In genomic region chr4:59083430-59083829, GRCm38 (mm10) we compare ENCODE assay signal across 25 mouse cellular contexts. TPM values are rescaled to one million over a fixed set of nuclear protein-coding genes. Genes with fewer than 3 reads are reported as not detected.
A peak's percentile ranks its signal among the peaks of the same experiment; 100 is the strongest.
DNase-seq lines count a peak whose midpoint lies in the region; ATAC-seq lines count a peak whose summit lies in the region.
"Had no signal": no experiment of that assay in that cellular context is flagged by ENCODE, and none has a peak within 500 bp of the region (broad histone marks: within the 10 kb centered on the region; RNA-seq: fewer than 3 reads in every experiment).

No protein-coding gene starts in this region.

- DNase-seq in 3T3-L1 (ENCODE audit: low read depth, low spot score): peak; percentile 4
- DNase-seq in A20 (ENCODE audit: low read depth, low spot score): peak; percentile 23
- DNase-seq in cerebellum, adult 11 months: no peak
- DNase-seq in layer of hippocampus, adult 9-10 months (ENCODE audit: low spot score): no peak
- DNase-seq: adrenal gland, postnatal 10 days; B cell, adult 2 months; cerebellum, adult 11-12 months; cerebellum, adult 8-10 months; cerebellum, postnatal 10 days; cerebellum, postnatal 36 days; gastrocnemius, adult 2 months; gastrocnemius, postnatal 14 days; heart, adult 2 months; heart, postnatal 14 days; heart, postnatal 4 days had no signal

- ATAC-seq in common myeloid progenitor, adult 5-6 weeks (replicated peaks; ENCODE audit: low read depth, poor library complexity, severe bottlenecking): peak; percentile 62; the same call in 1 of the 2 replicates
- ATAC-seq in megakaryocyte progenitor cell, adult 5-6 weeks (replicated peaks; ENCODE audit: poor library complexity): peak; percentile 88
- no peak for ATAC-seq in monocyte, adult 5-6 weeks (replicated peaks; ENCODE audit: insufficient number of reproducible peaks, low FRiP score, low TSS enrichment, poor library complexity, severe bottlenecking)
- ATAC-seq: forebrain, embryonic 13.5 days; forebrain, embryonic 16.5 days; hindbrain, postnatal 0 days; inflammation-experienced regulatory T-cells, adult 6 months; intestine, embryonic 16.5 days; Patski had no signal

RNA-seq across cellular contexts. Expression of gene Gng10, which starts 48.5 kb away (rescaled TPM):
- total RNA-seq in common myeloid progenitor, adult 5-6 weeks (2017): 89.5 and 114 TPM in 2 replicates
- 168 and 189 TPM in 2 replicates for total RNA-seq in megakaryocyte progenitor cell, adult 5-6 weeks (2015)
- total RNA-seq in megakaryocyte progenitor cell, adult 5-6 weeks (2017): 86.1 and 106 TPM in 2 replicates
- total RNA-seq in monocyte, adult 5-6 weeks (2017): 76.3 to 133 TPM (median 119 TPM) in 3 replicates

RNA-seq across cellular contexts. Expression of gene AI481877, which starts 55.4 kb away (rescaled TPM):
- not detected in 2 replicates for total RNA-seq in common myeloid progenitor, adult 5-6 weeks (2017)
- not detected in 2 replicates for total RNA-seq in megakaryocyte progenitor cell, adult 5-6 weeks (2015)
- total RNA-seq in megakaryocyte progenitor cell, adult 5-6 weeks (2017): not detected in 2 replicates
- total RNA-seq in monocyte, adult 5-6 weeks (2017): 0.43 TPM in 1 of 3 replicates, not detected in the others
- total RNA-seq: adrenal gland, adult 18-20 months; gastrocnemius, adult 2 months; gastrocnemius, postnatal 14 days; heart, adult 2 months; heart, postnatal 14 days; heart, postnatal 4 days; hindbrain, postnatal 0 days had no signal

Comparison
In these comparisons a context has a peak if more than half of its experiments do, and no peak if none do; other contexts are left out.
1. DNase-seq: peak in 3T3-L1 (single experiment) and A20 (single experiment); none in cerebellum, adult 11 months (single experiment) and layer of hippocampus, adult 9-10 months (single experiment).